Mouse (Mus musculus): Measurements from ENCODE around the gene Gm20683.

Gm20683 gene

GRCm38 (mm10) chr17:25839455-25840235 lies 1.9 kb downstream of the Gm20683 start:
- peak; percentile 59 for DNase-seq

DNA sequence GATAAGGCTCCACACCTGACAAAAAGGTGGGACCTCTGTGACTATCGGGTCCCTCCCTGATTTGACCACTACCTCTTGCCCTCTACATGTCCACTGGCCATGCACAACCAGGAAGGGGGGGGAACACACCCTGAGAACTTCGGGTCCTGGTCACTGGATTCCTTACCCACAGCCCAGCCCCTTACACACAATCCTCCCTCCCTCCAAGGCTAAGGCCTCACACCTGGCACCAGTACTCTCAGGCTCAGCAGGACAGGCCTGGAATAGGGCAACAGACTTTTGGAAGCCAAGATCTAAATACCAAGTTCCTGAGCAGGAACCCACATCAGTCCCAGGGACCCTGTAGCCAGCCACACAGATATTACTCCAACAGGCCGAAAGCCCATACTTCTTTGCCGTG lies 2.7 kb downstream of the Gm20683 start:
- no peak for DNase-seq

DNA sequence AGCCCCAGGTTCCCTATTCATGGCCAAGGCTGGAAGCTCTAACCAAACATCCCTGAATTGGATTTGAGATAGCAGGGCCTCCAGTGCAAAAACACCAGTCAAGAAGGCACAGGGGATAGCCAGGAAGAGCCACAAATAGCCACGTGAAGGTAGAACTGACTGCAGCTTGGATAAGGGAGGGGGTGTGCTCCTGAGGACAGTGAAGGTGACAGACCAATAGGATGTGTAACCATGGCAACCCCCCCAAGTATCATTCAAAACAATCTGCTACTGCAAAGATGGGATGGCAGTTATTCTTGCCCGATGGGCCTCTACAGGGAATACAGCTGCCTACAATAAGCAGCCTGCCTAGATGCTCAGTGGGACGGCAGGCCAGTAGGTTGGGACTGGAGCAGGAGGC lies 4.0 kb downstream of the Gm20683 start:
- DNase-seq: no peak

DNA sequence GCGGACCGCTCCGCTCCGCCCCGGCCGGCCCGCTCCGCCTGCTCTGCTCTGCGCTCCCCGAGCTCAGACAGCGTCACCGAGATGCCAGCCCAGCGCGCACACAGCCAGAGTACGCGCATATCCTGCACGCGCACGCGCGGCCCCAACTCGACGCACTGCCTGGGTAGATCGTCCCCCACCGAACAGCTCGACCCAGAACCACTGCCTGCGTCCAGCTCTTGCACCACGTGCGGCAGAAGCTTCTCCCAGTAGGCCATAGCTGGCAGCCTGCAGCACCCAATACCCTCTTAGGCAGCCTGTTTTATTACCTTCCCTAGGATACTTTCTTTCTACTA lies 4.5 kb downstream of the Gm20683 start, which contains the start of gene Rhbdl1:
Gene Rhbdl1, minus strand, starts transcription at position 220 of the 335 bp plus-strand sequence.
- peak; percentile 74 for DNase-seq

DNA sequence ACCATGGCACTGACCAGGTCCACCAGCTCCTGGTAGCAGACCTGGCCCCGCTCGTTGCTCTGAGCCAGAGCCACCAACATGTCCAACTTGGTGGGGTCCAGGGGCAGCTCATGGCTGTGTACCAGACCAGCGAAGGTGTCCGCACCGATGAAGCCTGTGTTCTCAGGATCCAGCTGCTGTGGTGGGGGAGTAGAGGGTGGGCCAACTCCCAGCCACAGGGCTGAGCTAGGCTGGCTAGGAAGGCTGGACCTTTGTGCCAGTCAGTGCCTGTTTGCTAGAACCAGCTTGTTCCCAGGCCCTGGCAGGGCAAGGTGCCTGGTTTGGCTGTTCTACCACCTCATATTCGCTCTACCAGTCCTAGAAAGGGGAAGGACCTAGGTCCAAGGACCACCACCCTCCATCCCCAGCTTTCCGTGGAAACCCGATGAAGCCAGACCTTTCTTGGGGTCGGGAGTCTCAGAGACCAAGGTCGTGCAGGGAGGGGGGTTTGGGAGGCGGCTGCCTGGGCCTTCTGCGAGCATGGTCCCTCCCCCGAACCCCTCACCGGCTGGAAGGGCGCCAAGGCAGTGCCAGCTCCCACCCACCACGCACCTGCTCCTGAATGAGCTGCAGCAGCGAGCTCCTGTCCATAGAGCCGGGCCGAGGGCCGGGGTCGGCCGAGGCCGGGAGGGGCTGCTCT lies 5.0 kb downstream of the Gm20683 start:
- peak; percentile 61 for DNase-seq

- peak; percentile 40 for DNase-seq
Observed at GRCm38 (mm10) chr17:25835816-25836215, 5.7 kb downstream of the Gm20683 start.

DNA sequence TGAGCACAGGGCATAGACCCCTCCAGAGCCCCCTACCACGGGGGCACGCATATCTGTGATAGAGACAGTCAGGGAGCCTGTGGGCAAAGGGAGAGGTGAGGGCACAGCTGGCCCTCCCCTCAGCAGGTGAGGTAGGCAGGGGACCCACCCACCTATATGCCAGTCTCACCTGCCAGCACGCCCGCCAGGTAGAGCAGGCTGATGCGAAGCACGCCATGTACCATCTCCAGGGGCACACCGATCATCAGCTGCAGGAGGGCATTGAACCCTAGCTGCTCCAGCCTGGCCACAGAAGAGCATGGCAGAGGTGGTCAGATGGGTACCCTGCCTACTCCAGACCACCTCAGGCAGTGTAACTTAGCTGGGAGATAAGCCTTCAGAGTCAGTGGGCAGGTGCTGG lies 6.3 kb downstream of the Gm20683 start:
- no peak for DNase-seq

GRCm38 (mm10) chr17:25834595-25835222 lies 6.9 kb downstream of the Gm20683 start:
- no peak for DNase-seq

DNA sequence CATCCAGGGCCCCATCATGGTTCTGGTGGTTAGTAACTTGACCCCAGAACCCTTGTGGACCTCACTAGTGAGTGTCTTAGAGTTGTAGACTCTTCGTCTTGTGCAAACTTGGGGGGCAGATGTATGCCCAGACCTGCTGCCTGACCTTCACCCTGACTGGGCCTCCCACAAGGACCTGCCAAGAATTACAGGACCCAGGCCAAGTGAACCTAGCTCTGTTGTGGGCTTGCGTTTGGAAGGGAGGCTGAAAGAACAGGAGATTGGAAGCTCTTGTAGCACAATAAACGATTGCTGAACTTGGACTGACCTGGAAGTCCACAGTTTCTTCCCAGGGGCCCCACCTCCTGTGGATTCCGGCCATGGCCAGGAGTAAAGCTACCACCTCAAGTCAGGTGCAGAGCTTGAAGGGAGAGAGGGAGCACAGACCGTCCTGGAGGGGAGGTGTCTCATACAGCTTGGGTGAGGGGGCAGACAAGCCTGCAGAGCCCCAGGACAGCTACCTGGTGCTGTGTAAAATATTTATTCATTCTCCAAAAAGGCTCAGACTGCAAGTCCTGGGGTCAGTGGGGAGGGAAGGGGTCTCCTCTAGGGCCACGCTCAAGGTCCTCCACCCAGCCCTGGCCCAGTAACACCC lies 7.5 kb downstream of the Gm20683 start:
- peak; percentile 75 for DNase-seq

DNA sequence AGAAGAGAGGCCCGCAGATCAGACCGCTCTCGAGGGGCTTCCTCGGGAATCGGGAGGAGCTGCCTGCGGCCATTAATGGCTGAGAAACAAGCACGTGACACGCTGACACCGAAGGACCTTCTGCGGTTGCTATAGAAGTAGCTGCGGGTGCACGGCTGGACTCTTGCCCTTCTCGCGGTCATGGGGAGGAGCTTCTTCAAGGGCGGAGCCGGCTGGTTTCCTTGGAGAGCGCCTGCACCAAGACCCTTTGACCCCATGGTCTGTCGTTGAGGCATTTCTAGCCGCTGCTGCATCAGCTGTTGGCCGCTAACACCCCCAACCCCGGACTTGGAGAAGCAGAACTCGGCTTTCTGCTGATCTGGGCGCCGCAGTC lies 8.3 kb downstream of the Gm20683 start, which contains the start of gene Stub1:
Gene Stub1, minus strand, starts transcription at position 114 of the 373 bp plus-strand sequence.
- DNase-seq: peak; percentile 97

- peak; percentile 100 for DNase-seq
Observed at GRCm38 (mm10) chr17:25832436-25833290, 8.9 kb downstream of the Gm20683 start.

GRCm38 (mm10) chr17:25831451-25832281 lies 9.9 kb downstream of the Gm20683 start:
- DNase-seq: peak; percentile 31

- no peak for DNase-seq
Observed at GRCm38 (mm10) chr17:25830806-25831431, 10.6 kb downstream of the Gm20683 start.

- no peak for DNase-seq
Observed at GRCm38 (mm10) chr17:25830200-25830753, 11.3 kb downstream of the Gm20683 start.

- DNase-seq: no peak
Observed at GRCm38 (mm10) chr17:25829558-25830017, 12.0 kb downstream of the Gm20683 start.

DNA sequence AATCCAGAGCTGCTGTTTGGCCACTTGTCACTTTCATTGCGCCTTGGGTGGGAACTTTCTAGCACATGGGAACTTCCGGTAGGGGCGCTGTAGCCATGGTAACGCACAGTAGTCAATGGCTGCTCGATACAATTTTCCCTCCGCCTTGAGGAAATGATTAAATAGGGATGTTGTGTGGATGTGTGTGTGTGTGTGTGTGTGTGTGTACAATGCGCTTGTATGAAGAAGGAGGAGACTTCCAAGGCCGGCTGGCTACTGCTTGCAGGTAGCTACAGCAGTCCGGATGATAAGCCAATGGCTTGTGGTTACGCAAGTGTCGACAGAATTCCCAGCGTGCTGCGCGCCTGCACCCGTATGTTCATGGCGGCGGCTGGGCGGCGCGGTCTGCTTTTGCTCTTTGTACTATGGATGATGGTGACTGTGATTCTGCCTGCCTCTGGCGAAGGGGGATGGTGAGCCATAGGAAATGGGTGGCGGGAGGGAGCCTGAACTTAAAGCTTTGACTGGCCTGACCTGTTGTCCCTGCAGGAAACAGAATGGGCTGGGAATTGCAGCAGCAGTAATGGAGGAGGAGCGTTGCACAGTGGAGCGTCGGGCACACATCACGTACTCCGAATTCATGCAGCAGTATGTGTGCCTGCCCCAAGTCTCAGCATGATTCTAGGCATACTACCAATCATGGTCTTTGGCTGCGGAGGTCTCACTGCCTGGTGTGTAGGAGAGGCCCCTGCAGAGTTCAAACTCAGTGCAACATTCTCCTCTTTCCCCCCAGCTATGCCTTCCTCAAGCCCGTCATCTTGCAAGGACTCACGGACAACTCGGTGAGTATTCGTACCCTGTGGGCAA lies 12.6 kb downstream of the Gm20683 start, which contains the start of gene Jmjd8:
Gene Jmjd8, plus strand, starts transcription at position 156 of the 846 bp plus-strand sequence.
- peak; percentile 86 for DNase-seq

DNA sequence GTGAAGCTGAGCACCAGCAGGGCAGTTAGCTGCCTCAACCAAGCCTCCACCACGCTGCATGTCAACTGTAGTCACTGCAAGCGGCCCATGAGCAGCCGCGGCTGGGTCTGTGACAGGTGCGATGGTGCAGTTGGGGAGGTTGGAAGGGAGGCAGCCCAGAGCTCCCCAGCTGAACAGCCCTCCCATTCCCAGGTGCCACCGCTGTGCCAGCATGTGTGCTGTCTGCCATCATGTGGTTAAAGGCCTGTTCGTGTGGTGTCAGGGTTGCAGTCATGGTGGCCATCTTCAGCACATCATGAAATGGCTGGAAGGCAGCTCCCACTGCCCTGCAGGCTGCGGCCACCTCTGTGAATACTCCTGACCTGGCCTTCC lies 13.4 kb downstream of the Gm20683 start:
- peak; percentile 33 for DNase-seq

- DNase-seq: no peak
Observed at GRCm38 (mm10) chr17:25827546-25828222, 13.9 kb downstream of the Gm20683 start.

DNA sequence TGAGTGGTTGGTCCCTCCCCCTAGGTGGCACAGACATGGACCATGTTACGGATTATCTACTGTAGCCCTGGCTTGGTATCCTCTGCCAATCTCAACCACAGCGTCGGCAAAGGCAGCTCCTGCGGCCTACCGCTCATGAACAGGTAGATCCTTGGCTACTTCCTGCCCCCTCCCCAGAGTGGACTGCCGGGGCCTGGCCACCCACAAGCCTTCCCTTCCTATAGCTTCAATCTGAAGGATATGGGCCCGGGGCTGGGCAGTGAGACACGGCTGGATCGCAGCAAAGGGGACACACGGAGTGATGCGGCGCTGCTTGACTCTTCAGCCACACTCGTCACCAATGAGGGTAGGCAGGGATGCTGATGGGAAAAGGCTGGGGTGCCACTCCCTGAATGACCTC lies 14.6 kb downstream of the Gm20683 start:
- no peak for DNase-seq
